Mouse (Mus musculus): ENCODE results near the gene Wrb. TPM values are rescaled to one million over a fixed set of nuclear protein-coding genes. Genes with fewer than 3 reads are reported as not detected.
"Not testable (repeated sequence)": the region's sequence is repeated elsewhere in the genome, so short reads cannot be mapped to it uniquely, and the experiment has no call there.

The Wrb gene
- polyA plus RNA-seq, 1 experiment from 2014 or later, result 167 TPM

- Histone ChIP-seq H3K9ac (replicated peaks) (peak overlapping the region; percentile 79), H3K36me3 (peaks cover 29% of the 10 kb centered on the region), H3K27me3 (peaks cover 18% of the 10 kb centered on the region), H3K4me3 (replicated peaks) (peak overlapping the region; percentile 94), H3K4me2 (replicated peaks) (peak overlapping the region; percentile 82), H3K9me3 (no peaks in the 10 kb centered on the region), H3K4me1 (replicated peaks) (peaks cover 41% of the 10 kb centered on the region), H3K27ac (peak overlapping the region; percentile 99)
- 1% methylated on average over 9 of the region's 9 CpGs for WGBS
- ATAC-seq, result no peak
Observed at GRCm38 (mm10) chr16:96128466-96128865, 16.7 kb upstream of the Wrb start.

DNA sequence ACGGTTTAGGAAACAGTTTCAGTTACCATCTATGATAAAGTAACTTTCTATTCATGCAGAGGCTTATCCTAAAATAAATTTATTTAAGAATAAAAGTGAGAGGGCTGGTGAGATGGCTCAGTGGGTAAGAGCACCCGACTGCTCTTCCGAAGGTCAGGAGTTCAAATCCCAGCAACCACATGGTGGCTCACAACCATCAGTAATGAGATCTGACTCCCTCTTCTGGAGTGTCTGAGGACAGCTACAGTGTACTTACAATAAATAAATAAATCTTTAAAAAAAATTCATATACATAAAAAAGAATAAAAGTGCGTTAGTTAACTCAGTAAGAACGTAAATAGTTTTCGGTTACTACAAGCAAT lies 478 bp upstream of the Wrb start:
- H3K9me3 ChIP-seq; H3K27ac ChIP-seq; H3K36me3 ChIP-seq; H3K27me3 ChIP-seq; H3K9ac ChIP-seq (replicated peaks): not testable (repeated sequence)
- peak overlapping the region; percentile 93 for H3K4me3 ChIP-seq (replicated peaks)
- H3K4me1 ChIP-seq (replicated peaks), result peaks cover 24% of the 10 kb centered on the region
- 27% methylated on average over 6 of the region's 6 CpGs for WGBS
- H3K4me2 ChIP-seq (replicated peaks), result 0 out of 2 replicates have a peak overlapping the region, but pooled peaks have one; percentile 15
- peak; percentile 25 for ATAC-seq

DNA sequence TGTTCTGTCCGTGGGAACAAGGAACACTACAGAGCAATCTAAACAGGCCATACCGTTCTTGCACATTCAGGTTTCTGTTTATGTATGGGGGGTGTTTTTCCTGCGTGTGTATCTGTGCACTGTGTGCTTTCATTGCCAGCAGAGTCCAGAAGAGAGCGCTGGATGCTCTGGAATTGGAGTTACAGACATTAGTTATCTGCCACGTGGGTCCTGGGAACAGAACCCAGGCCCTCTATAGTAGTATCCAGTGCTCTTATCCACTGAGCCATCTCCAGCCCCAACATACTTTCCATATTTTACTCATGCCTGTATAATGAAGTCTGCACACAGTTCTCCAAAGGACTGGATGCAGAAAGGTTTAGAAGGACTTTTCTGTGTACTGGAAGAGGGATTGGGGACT lies 607 bp downstream of the Wrb start:
- Histone ChIP-seq H3K9ac (replicated peaks) (peak overlapping the region; percentile 88), H3K36me3 (0 out of 2 replicates have a peak, but pooled peaks cover 3% of the 10 kb centered on the region), H3K4me3 (replicated peaks) (peak overlapping the region; percentile 93), H3K4me2 (replicated peaks) (peak overlapping the region; percentile 86), H3K27ac (peak overlapping the region; percentile 81), H3K4me1 (replicated peaks) (peaks cover 27% of the 10 kb centered on the region), H3K9me3 (no peaks in the 10 kb centered on the region), H3K27me3 (no peaks in the 10 kb centered on the region)
- WGBS, result under 1% methylated on average over 5 of the region's 5 CpGs
- ATAC-seq, result no peak; the same call in 1 of the 2 replicates

- no peak for ATAC-seq
- no peak overlapping the region for H3K9ac ChIP-seq (replicated peaks)
- H3K36me3 ChIP-seq, result peaks cover 20% of the 10 kb centered on the region
- no peak overlapping the region for H3K27ac ChIP-seq
- 85% methylated on average over 6 of the region's 6 CpGs for WGBS
- H3K4me2 ChIP-seq (replicated peaks), result no peak overlapping the region
- H3K9me3 ChIP-seq, result no peaks in the 10 kb centered on the region
- H3K4me3 ChIP-seq (replicated peaks), result no peak overlapping the region
- H3K27me3 ChIP-seq, result no peaks in the 10 kb centered on the region
- H3K4me1 ChIP-seq (replicated peaks), result peaks cover 27% of the 10 kb centered on the region
Observed at GRCm38 (mm10) chr16:96148834-96149233, 3.6 kb downstream of the Wrb start.

- Histone ChIP-seq H3K9ac (replicated peaks) (0 out of 2 replicates have a peak overlapping the region, but pooled peaks have one; percentile 46), H3K4me2 (replicated peaks) (no peak overlapping the region), H3K27me3 (no peaks in the 10 kb centered on the region), H3K27ac (no peak overlapping the region), H3K4me1 (replicated peaks) (peaks cover 27% of the 10 kb centered on the region), H3K36me3 (peaks cover 25% of the 10 kb centered on the region), H3K9me3 (no peaks in the 10 kb centered on the region), H3K4me3 (replicated peaks) (no peak overlapping the region)
- no peak for ATAC-seq
- WGBS, result 83% methylated on average over 9 of the region's 9 CpGs
Observed at GRCm38 (mm10) chr16:96149311-96149710, 4.1 kb downstream of the Wrb start.

DNA sequence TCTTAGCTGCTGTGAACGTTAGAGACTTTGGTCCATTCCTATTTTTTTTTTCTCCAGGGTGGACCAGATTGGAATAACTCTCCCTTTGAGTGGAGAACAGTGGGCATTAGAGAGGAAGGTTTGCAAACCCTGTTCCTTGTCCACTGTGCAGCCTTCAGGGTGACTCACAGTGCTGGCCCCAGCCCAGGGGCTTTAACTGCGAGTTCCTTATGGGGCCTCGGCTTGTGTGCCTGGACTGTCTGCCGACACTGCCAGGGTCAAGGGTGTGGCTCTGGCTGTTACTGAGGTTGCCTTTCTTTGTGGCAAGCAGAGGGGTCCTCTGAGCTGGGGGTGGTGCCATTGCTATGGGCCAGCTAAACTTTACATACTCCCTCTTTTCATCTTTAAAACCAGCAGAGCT lies 5.8 kb downstream of the Wrb start:
- 0 out of 2 replicates have a peak overlapping the region, but pooled peaks have one; percentile 2 for H3K9ac ChIP-seq (replicated peaks)
- H3K4me2 ChIP-seq (replicated peaks), result no peak overlapping the region
- peaks cover 41% of the 10 kb centered on the region for H3K36me3 ChIP-seq
- H3K9me3 ChIP-seq, result no peaks in the 10 kb centered on the region
- H3K4me1 ChIP-seq (replicated peaks), result peaks cover 22% of the 10 kb centered on the region
- H3K4me3 ChIP-seq (replicated peaks), result no peak overlapping the region
- no peak for ATAC-seq
- WGBS, result 76% methylated on average over 4 of the region's 4 CpGs
- H3K27ac ChIP-seq, result no peak overlapping the region
- H3K27me3 ChIP-seq, result no peaks in the 10 kb centered on the region

DNA sequence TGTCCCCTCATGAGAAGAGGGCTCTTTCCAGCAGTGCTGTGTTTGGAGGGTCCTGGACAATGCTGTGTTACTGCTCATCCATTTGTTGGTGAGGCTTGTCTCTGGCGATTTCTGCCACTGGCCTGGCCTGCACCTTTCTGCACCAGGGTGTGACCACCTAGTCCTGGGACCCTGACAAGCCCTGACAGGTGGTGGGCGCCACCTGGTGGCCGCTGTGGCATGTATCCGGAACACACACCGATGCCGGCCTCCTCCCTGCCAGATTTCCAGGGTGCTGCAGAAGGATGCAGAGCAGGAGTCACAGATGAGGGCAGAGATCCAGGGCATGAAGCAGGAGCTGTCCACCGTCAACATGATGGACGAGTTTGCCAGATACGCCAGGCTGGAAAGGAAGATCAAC lies 6.3 kb downstream of the Wrb start:
- peaks cover 17% of the 10 kb centered on the region for H3K4me1 ChIP-seq (replicated peaks)
- peaks cover 44% of the 10 kb centered on the region for H3K36me3 ChIP-seq
- H3K9me3 ChIP-seq, result no peaks in the 10 kb centered on the region
- H3K4me3 ChIP-seq (replicated peaks), result no peak overlapping the region
- no peak overlapping the region for H3K9ac ChIP-seq (replicated peaks)
- H3K4me2 ChIP-seq (replicated peaks), result no peak overlapping the region
- no peaks in the 10 kb centered on the region for H3K27me3 ChIP-seq
- peak; percentile 55 for ATAC-seq
- no peak overlapping the region for H3K27ac ChIP-seq
- 29% methylated on average over 9 of the region's 9 CpGs for WGBS

- H3K4me1 ChIP-seq (replicated peaks), result peaks cover 19% of the 10 kb centered on the region
- no peaks in the 10 kb centered on the region for H3K27me3 ChIP-seq
- H3K4me3 ChIP-seq (replicated peaks), result no peak overlapping the region
- H3K4me2 ChIP-seq (replicated peaks), result no peak overlapping the region
- no peak for ATAC-seq
- H3K9me3 ChIP-seq, result no peaks in the 10 kb centered on the region
- no peak overlapping the region for H3K27ac ChIP-seq
- H3K9ac ChIP-seq (replicated peaks), result no peak overlapping the region
- 87% methylated on average over 2 of the region's 2 CpGs for WGBS
- peaks cover 41% of the 10 kb centered on the region for H3K36me3 ChIP-seq
Observed at GRCm38 (mm10) chr16:96154476-96154875, 9.3 kb downstream of the Wrb start.

GRCm38 (mm10) chr16:96156019-96156418 lies 10.8 kb downstream of the Wrb start:
- Histone ChIP-seq H3K9me3 (no peaks in the 10 kb centered on the region), H3K4me3 (replicated peaks) (no peak overlapping the region), H3K4me2 (replicated peaks) (no peak overlapping the region), H3K27me3 (no peaks in the 10 kb centered on the region), H3K4me1 (replicated peaks) (peaks cover 19% of the 10 kb centered on the region), H3K9ac (replicated peaks) (no peak overlapping the region), H3K27ac (no peak overlapping the region), H3K36me3 (peaks cover 41% of the 10 kb centered on the region)
- no peak for ATAC-seq
- WGBS, result 94% methylated on average over 8 of the region's 8 CpGs

DNA sequence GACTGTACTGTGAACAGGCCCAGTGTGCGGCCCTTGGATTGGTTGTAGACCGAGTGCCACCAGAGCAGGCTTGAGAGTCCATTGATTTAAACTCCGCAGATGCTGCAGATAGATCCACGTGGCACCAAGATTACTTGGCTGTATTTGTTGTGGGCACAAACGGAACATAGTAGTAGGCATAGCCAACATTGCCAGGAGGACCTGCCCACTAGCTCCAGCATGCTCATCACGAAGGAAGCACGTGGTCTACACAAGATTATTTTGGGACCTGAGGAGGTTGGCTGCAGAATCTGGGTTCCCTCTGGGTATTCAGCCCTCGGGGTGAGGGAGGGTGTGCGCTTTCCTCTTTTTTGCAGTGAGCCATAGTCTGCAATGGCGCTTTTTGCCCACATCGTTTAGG lies 12.0 kb downstream of the Wrb start:
- Histone ChIP-seq H3K27me3 (no peaks in the 10 kb centered on the region), H3K36me3 (peaks cover 40% of the 10 kb centered on the region), H3K4me1 (replicated peaks) (peaks cover 19% of the 10 kb centered on the region), H3K9me3 (no peaks in the 10 kb centered on the region), H3K4me2 (replicated peaks) (no peak overlapping the region), H3K9ac (replicated peaks) (no peak overlapping the region), H3K27ac (no peak overlapping the region), H3K4me3 (replicated peaks) (no peak overlapping the region)
- 94% methylated on average over 11 of the region's 11 CpGs for WGBS
- ATAC-seq, result no peak

- Histone ChIP-seq H3K4me1 (replicated peaks) (peaks cover 19% of the 10 kb centered on the region), H3K4me2 (replicated peaks) (peak overlapping the region; percentile 96), H3K27me3 (no peaks in the 10 kb centered on the region), H3K9me3 (no peaks in the 10 kb centered on the region), H3K4me3 (replicated peaks) (peak overlapping the region; percentile 54), H3K36me3 (peaks cover 26% of the 10 kb centered on the region), H3K27ac (peak overlapping the region; percentile 85), H3K9ac (replicated peaks) (peak overlapping the region; percentile 86)
- 0 out of 2 replicates have a peak, but pooled peaks have one; percentile 28 for ATAC-seq
- 59% methylated on average over 12 of the region's 12 CpGs for WGBS
Observed at GRCm38 (mm10) chr16:96158511-96159080, 13.4 kb downstream of the Wrb start.

GRCm38 (mm10) chr16:96159091-96159731 lies 14.0 kb downstream of the Wrb start:
- Histone ChIP-seq H3K27me3 (no peaks in the 10 kb centered on the region), H3K4me3 (replicated peaks) (peak overlapping the region; percentile 54), H3K4me1 (replicated peaks) (peaks cover 19% of the 10 kb centered on the region), H3K36me3 (peaks cover 20% of the 10 kb centered on the region), H3K27ac (peak overlapping the region; percentile 85), H3K9me3 (no peaks in the 10 kb centered on the region), H3K9ac (replicated peaks) (peak overlapping the region; percentile 86), H3K4me2 (replicated peaks) (peak overlapping the region; percentile 96)
- peak; percentile 88 for ATAC-seq
- WGBS, result under 1% methylated on average over 67 of the region's 67 CpGs

Measured in midbrain, embryonic 13.5 days (tissue).